Mouse (Mus musculus) ES-E14 (cell line): ENCODE measurements around the gene Gm17660.

Experiments used
- CHD2 ChIP-seq: IDR thresholded peaks from 2 replicates; pipeline ENCODE4 v1.6.1; 2014; ENCODE audit warnings: mild to moderate bottlenecking, low read depth, low read length, inconsistent platforms
- HCFC1 ChIP-seq: IDR thresholded peaks from 2 replicates; pipeline ENCODE4 v1.6.1; 2012; ENCODE audit warnings: low read length, inconsistent platforms, borderline replicate concordance; ENCODE audit not compliant: insufficient read depth
- MAFK ChIP-seq: IDR thresholded peaks from 2 replicates; pipeline ENCODE4 v1.6.1; 2014; ENCODE audit warnings: mild to moderate bottlenecking, low read depth, low read length, inconsistent platforms; ENCODE audit not compliant: insufficient read depth
- ZC3H11A ChIP-seq: IDR thresholded peaks from 2 replicates; pipeline ENCODE4 v1.6.1; 2012; ENCODE audit warnings: low read depth, mild to moderate bottlenecking, inconsistent platforms, low read length, borderline replicate concordance
- ZNF384 ChIP-seq: IDR thresholded peaks from 2 replicates; pipeline ENCODE4 v1.6.1; 2012; ENCODE audit warnings: low read depth, low read length, inconsistent platforms

GRCm38 (mm10) chr5:104035066-104035465, 42.3 kb downstream of the Gm17660 start:
- TF ChIP-seq MAFK (no peak), ZNF384 (no peak), ZC3H11A (no peak), CHD2 (no peak), HCFC1 (no peak)
